Mouse (Mus musculus) embryonic facial prominence, embryonic 11.5 days (tissue): ENCODE measurements around the gene Spin2-ps6. TPM values are rescaled to one million over a fixed set of nuclear protein-coding genes. Genes with fewer than 3 reads are reported as not detected.
"Not testable (repeated sequence)": the region's sequence is repeated elsewhere in the genome, so short reads cannot be mapped to it uniquely, and the experiment has no call there.

Experiments used
- ATAC-seq: fragments of 200-750 bp; cut with Nextera tagmentation; replicated peaks from 2 replicates; pipeline ENCODE4 v1.8.0; 2017; ENCODE audit warnings: low read depth; ENCODE audit not compliant: insufficient number of reproducible peaks, low FRiP score, low TSS enrichment
- DNase-seq: peaks from one replicate; pipeline ENCODE4 v3.0.0-alpha.2; 2015; ENCODE audit warnings: low spot score
- H3K27ac ChIP-seq: fragments of 300-500 bp; sonication (generic); replicated peaks from 2 replicates; pipeline ENCODE4 v1.5.1; 2014; ENCODE audit warnings: mild to moderate bottlenecking, low read depth, low read length, control low read depth
- H3K27me3 ChIP-seq: fragments of 300-500 bp; sonication (generic); 2 replicates; pipeline ENCODE4 v1.6.1; 2014; ENCODE audit warnings: mild to moderate bottlenecking, low read length, moderate library complexity, mixed read lengths; ENCODE audit not compliant: control insufficient read depth, insufficient read depth
- H3K36me3 ChIP-seq: fragments of 300-500 bp; sonication (generic); replicated peaks from 2 replicates; pipeline ENCODE4 v1.6.1; 2014; ENCODE audit warnings: low read depth, mild to moderate bottlenecking, low read length, moderate library complexity, mixed read lengths; ENCODE audit not compliant: control insufficient read depth, insufficient read depth
- H3K4me1 ChIP-seq: fragments of 300-500 bp; sonication (generic); 2 replicates; pipeline ENCODE4 v1.6.1; 2014; ENCODE audit warnings: low read length, mixed read lengths; ENCODE audit not compliant: control insufficient read depth, insufficient read depth
- H3K4me2 ChIP-seq: fragments of 300-500 bp; sonication (generic); 2 replicates; pipeline ENCODE4 v1.6.1; 2014; ENCODE audit warnings: low read depth, mild to moderate bottlenecking, control low read depth, low read length, moderate library complexity
- H3K4me3 ChIP-seq: fragments of 300-500 bp; sonication (generic); 2 replicates; pipeline ENCODE4 v1.5.1; 2014; ENCODE audit warnings: low read depth, low read length, control low read depth
- H3K9ac ChIP-seq: fragments of 300-500 bp; sonication (generic); replicated peaks from 2 replicates; pipeline ENCODE4 v1.6.1; 2014; ENCODE audit warnings: mild to moderate bottlenecking, control low read depth, low read length
- H3K9me3 ChIP-seq: fragments of 300-500 bp; sonication (generic); replicated peaks from 2 replicates; pipeline ENCODE4 v1.6.1; 2016; ENCODE audit warnings: mild to moderate bottlenecking, low read length, inconsistent platforms, mixed read lengths; ENCODE audit not compliant: control insufficient read depth
- WGBS: fragments of 180-500 bp; shearing (Covaris S2); extraction: QIAGEN DNeasy Blood & Tissue Kit; methylation state at CpG from one replicate; pipeline ENCODE4 v1.1.7; 2014; 5-methylcytosine and 5-hydroxymethylcytosine counted together
- polyA plus RNA-seq: library from polyadenylated mRNA; unstranded; fragments of >200 nt; fragmentation: Nextera tagmentation; extraction: Ambion mirVana; gene quantifications from 2 replicates; pipeline ENCODE4 v1.2.1, GENCODE M21; 2014

Spin2-ps6 gene
- polyA plus RNA-seq: not detected in 2 replicates

- WGBS: 83% methylated on average over 1 of the region's 3 CpGs
- DNase-seq, H3K4me3 ChIP-seq, H3K4me2 ChIP-seq, H3K27me3 ChIP-seq, H3K36me3 ChIP-seq, H3K9ac ChIP-seq, H3K9me3 ChIP-seq, H3K27ac ChIP-seq, ATAC-seq, H3K4me1 ChIP-seq: not testable (repeated sequence)
These were observed at the start of gene Spin2-ps6 for GRCm38 (mm10) chrX:33234569-33234968. Spin2-ps6 (plus strand) TSS chrX:33234869.

Other genes with a start within 250 kb of the Spin2-ps6 start
- gene Btbd35f12, start 78.5 kb downstream of the Spin2-ps6 start, polyA plus RNA-seq: not detected in 2 replicates